ENCODE assay signal across 14 mouse cellular contexts in genomic region chr13:45643780-45644395, GRCm38 (mm10).
A peak's percentile ranks its signal among the peaks of the same experiment; 100 is the strongest.
DNase-seq lines count a peak whose midpoint lies in the region; ATAC-seq lines count a peak whose summit lies in the region.
"Had no signal": no experiment of that assay in that cellular context is flagged by ENCODE, and none has a peak within 500 bp of the region (broad histone marks: within the 10 kb centered on the region; RNA-seq: fewer than 3 reads in every experiment).

No protein-coding gene starts in this region.

- no peaks in the 10 kb centered on the region for H3K4me1 ChIP-seq in forebrain, embryonic 14.5 days (ENCODE audit: control insufficient read depth, insufficient read depth, low read length)
- peaks cover 10% of the 10 kb centered on the region for H3K4me1 ChIP-seq in forebrain, embryonic 15.5 days
- H3K4me1 ChIP-seq in limb, embryonic 12.5 days (replicated peaks), result peaks cover 18% of the 10 kb centered on the region
- H3K4me1 ChIP-seq in limb, embryonic 10.5 days, result no peaks in the 10 kb centered on the region
- 0 out of 2 replicates have a peak, but pooled peaks cover 3% of the 10 kb centered on the region for H3K4me1 ChIP-seq in kidney, embryonic 15.5 days

- H3K36me3 ChIP-seq in forebrain, embryonic 14.5 days (ENCODE audit: control insufficient read depth, insufficient read depth, low read length), result no peaks in the 10 kb centered on the region
- no peaks in the 10 kb centered on the region for H3K36me3 ChIP-seq in forebrain, embryonic 15.5 days
- H3K36me3 ChIP-seq in limb, embryonic 12.5 days, result no peaks in the 10 kb centered on the region
- no peaks in the 10 kb centered on the region for H3K36me3 ChIP-seq in limb, embryonic 10.5 days
- H3K36me3 ChIP-seq in kidney, embryonic 15.5 days, result 0 out of 2 replicates have a peak, but pooled peaks cover 4% of the 10 kb centered on the region
- H3K36me3 ChIP-seq: hindbrain, embryonic 13.5 days had no signal

- H3K4me3 ChIP-seq in forebrain, embryonic 14.5 days (ENCODE audit: low read depth, low read length), result no peak overlapping the region
- H3K4me3 ChIP-seq in forebrain, embryonic 15.5 days, result no peak overlapping the region
- no peak overlapping the region for H3K4me3 ChIP-seq in limb, embryonic 12.5 days (replicated peaks)
- no peak overlapping the region for H3K4me3 ChIP-seq in limb, embryonic 10.5 days
- H3K4me3 ChIP-seq in kidney, embryonic 15.5 days (replicated peaks), result no peak overlapping the region
- H3K4me3 ChIP-seq: gastrocnemius, adult 2 months; hindbrain, embryonic 13.5 days; myocyte had no signal

- H3K27me3 ChIP-seq in forebrain, embryonic 14.5 days (replicated peaks; ENCODE audit: control insufficient read depth, insufficient read depth, low read length), result no peaks in the 10 kb centered on the region
- H3K27me3 ChIP-seq in forebrain, embryonic 15.5 days, result no peaks in the 10 kb centered on the region
- 0 out of 2 replicates have a peak, but pooled peaks cover 4% of the 10 kb centered on the region for H3K27me3 ChIP-seq in limb, embryonic 12.5 days
- no peaks in the 10 kb centered on the region for H3K27me3 ChIP-seq in limb, embryonic 10.5 days (ENCODE audit: low read depth, poor library complexity, severe bottlenecking)
- H3K27me3 ChIP-seq in kidney, embryonic 15.5 days, result no peaks in the 10 kb centered on the region
- H3K27me3 ChIP-seq: hindbrain, embryonic 13.5 days had no signal

- H3K9ac ChIP-seq in forebrain, embryonic 14.5 days (ENCODE audit: low read length), result no peak overlapping the region
- no peak overlapping the region for H3K9ac ChIP-seq in forebrain, embryonic 15.5 days (replicated peaks)
- no peak overlapping the region for H3K9ac ChIP-seq in limb, embryonic 12.5 days (replicated peaks)
- no peak overlapping the region for H3K9ac ChIP-seq in kidney, embryonic 15.5 days
- H3K9ac ChIP-seq: hindbrain, embryonic 13.5 days had no signal

- peak; percentile 56 for DNase-seq in forebrain, embryonic 14.5 days (ENCODE audit: low spot score)
- DNase-seq in limb, embryonic 10.5 days (ENCODE audit: low spot score), result no peak
- peak; percentile 51 for DNase-seq in NIH3T3 (ENCODE audit: low read depth)
- DNase-seq in adrenal gland, postnatal 25 days, result no peak
- DNase-seq: cerebellum, postnatal 10 days; gastrocnemius, adult 2 months; lung, postnatal 14 days; right cerebral cortex, postnatal 14 days had no signal

- no peak for ATAC-seq in forebrain, embryonic 14.5 days
- no peak for ATAC-seq in forebrain, embryonic 15.5 days (replicated peaks)
- ATAC-seq in limb, embryonic 12.5 days (ENCODE audit: insufficient number of reproducible peaks, insufficient read depth, low FRiP score, low TSS enrichment, low read depth), result no peak
- ATAC-seq in megakaryocyte progenitor cell, adult 5-6 weeks (replicated peaks; ENCODE audit: poor library complexity), result peak; percentile 48; the same call in 1 of the 2 replicates
- no peak for ATAC-seq in kidney, embryonic 15.5 days (replicated peaks; ENCODE audit: low FRiP score)

- 57% methylated on average over 6 of the region's 6 CpGs for WGBS in forebrain, embryonic 14.5 days
- WGBS in forebrain, embryonic 15.5 days, result 56% methylated on average over 6 of the region's 6 CpGs
- 59% methylated on average over 6 of the region's 6 CpGs for WGBS in limb, embryonic 12.5 days
- 79% methylated on average over 6 of the region's 6 CpGs for WGBS in limb, embryonic 10.5 days
- WGBS in kidney, embryonic 15.5 days, result 59% methylated on average over 6 of the region's 6 CpGs

- no peak overlapping the region for H3K4me2 ChIP-seq in forebrain, embryonic 14.5 days (ENCODE audit: low read length)
- H3K4me2 ChIP-seq in forebrain, embryonic 15.5 days (replicated peaks), result no peak overlapping the region
- H3K4me2 ChIP-seq in limb, embryonic 12.5 days, result no peak overlapping the region
- H3K4me2 ChIP-seq in kidney, embryonic 15.5 days, result no peak overlapping the region
- H3K4me2 ChIP-seq: hindbrain, embryonic 13.5 days had no signal

- H3K27ac ChIP-seq in forebrain, embryonic 14.5 days (ENCODE audit: low read depth, low read length), result no peak overlapping the region
- no peak overlapping the region for H3K27ac ChIP-seq in forebrain, embryonic 15.5 days (replicated peaks)
- H3K27ac ChIP-seq in limb, embryonic 12.5 days, result 0 out of 2 replicates have a peak overlapping the region, but pooled peaks have one; percentile 12
- no peak overlapping the region for H3K27ac ChIP-seq in limb, embryonic 10.5 days
- no peak overlapping the region for H3K27ac ChIP-seq in kidney, embryonic 15.5 days
- H3K27ac ChIP-seq: gastrocnemius, adult 2 months; hindbrain, embryonic 13.5 days had no signal

- no peaks in the 10 kb centered on the region for H3K9me3 ChIP-seq in forebrain, embryonic 14.5 days (replicated peaks; ENCODE audit: control insufficient read depth, low read length)
- no peaks in the 10 kb centered on the region for H3K9me3 ChIP-seq in forebrain, embryonic 15.5 days
- H3K9me3 ChIP-seq in limb, embryonic 12.5 days, result no peaks in the 10 kb centered on the region
- H3K9me3 ChIP-seq in limb, embryonic 10.5 days (replicated peaks), result no peaks in the 10 kb centered on the region
- H3K9me3 ChIP-seq in kidney, embryonic 15.5 days (replicated peaks), result no peaks in the 10 kb centered on the region
- H3K9me3 ChIP-seq: hindbrain, embryonic 13.5 days had no signal

Comparison
In these comparisons a context has a peak if more than half of its experiments do, and no peak if none do; other contexts are left out.
1. DNase-seq: peak in forebrain, embryonic 14.5 days (single experiment) and NIH3T3 (single experiment); none in limb, embryonic 10.5 days (single experiment) and adrenal gland, postnatal 25 days (single experiment).